Mouse (Mus musculus): Measurements from ENCODE around the gene Sod2. TPM values are rescaled to one million over a fixed set of nuclear protein-coding genes. Genes with fewer than 3 reads are reported as not detected.
"Not testable (repeated sequence)": the region's sequence is repeated elsewhere in the genome, so short reads cannot be mapped to it uniquely, and the experiment has no call there.

Sod2 gene
- 1,013 and 1,407 TPM in 2 replicates for polyA plus RNA-seq (2012; ENCODE audit: insufficient read depth, insufficient read length, missing spikeins)

- Histone ChIP-seq H3K4me3 (ENCODE audit: insufficient read depth, low read depth, low read length) (peak within 1 kb of the TSS; percentile 82), H3K27ac (replicated peaks; ENCODE audit: low read depth, low read length) (peak within 1 kb of the TSS; percentile 76)
- not testable (repeated sequence) for H3K4me1 ChIP-seq (ENCODE audit: control insufficient read depth, insufficient read depth, insufficient read length, low read length)
These were observed at the start of gene Sod2 for GRCm38 (mm10) chr17:13006546-13006945. Sod2 (plus strand) TSS chr17:13006846.

- H3K27ac ChIP-seq (replicated peaks; ENCODE audit: low read depth, low read length); H3K4me1 ChIP-seq (ENCODE audit: control insufficient read depth, insufficient read depth, insufficient read length, low read length); H3K4me3 ChIP-seq (ENCODE audit: insufficient read depth, low read depth, low read length): not testable (repeated sequence)
These were observed 47.3 kb upstream of the Sod2 start for GRCm38 (mm10) chr17:12959377-12959776.

- peaks cover 4% of the 10 kb centered on the region; the same call in 1 of the 2 replicates for H3K4me1 ChIP-seq (ENCODE audit: control insufficient read depth, insufficient read depth, insufficient read length, low read length)
- H3K27ac ChIP-seq (replicated peaks; ENCODE audit: low read depth, low read length): peak within 1 kb of the TSS; percentile 41
- peak within 1 kb of the TSS; percentile 87 for H3K4me3 ChIP-seq (ENCODE audit: insufficient read depth, low read depth, low read length)
These were observed 46.2 kb upstream of the Sod2 start, which contains the start of gene Acat2 for GRCm38 (mm10) chr17:12960331-12960873. Acat2 (minus strand) TSS chr17:12960747.

GRCm38 (mm10) chr17:12963476-12963875 lies 43.2 kb upstream of the Sod2 start:
- Histone ChIP-seq H3K4me3 (ENCODE audit: insufficient read depth, low read depth, low read length) (no peak overlapping the region), H3K4me1 (ENCODE audit: control insufficient read depth, insufficient read depth, insufficient read length, low read length) (peaks cover 4% of the 10 kb centered on the region; the same call in 1 of the 2 replicates), H3K27ac (replicated peaks; ENCODE audit: low read depth, low read length) (no peak overlapping the region)

GRCm38 (mm10) chr17:12967173-12967572 lies 39.5 kb upstream of the Sod2 start:
- no peak overlapping the region for H3K27ac ChIP-seq (replicated peaks; ENCODE audit: low read depth, low read length)
- H3K4me3 ChIP-seq (ENCODE audit: insufficient read depth, low read depth, low read length): no peak overlapping the region
- no peaks in the 10 kb centered on the region for H3K4me1 ChIP-seq (ENCODE audit: control insufficient read depth, insufficient read depth, insufficient read length, low read length)

- H3K4me1 ChIP-seq (ENCODE audit: control insufficient read depth, insufficient read depth, insufficient read length, low read length): no peaks in the 10 kb centered on the region
These were observed 32.8 kb upstream of the Sod2 start for GRCm38 (mm10) chr17:12973851-12974250.

GRCm38 (mm10) chr17:12978546-12978945 lies 28.1 kb upstream of the Sod2 start:
- Histone ChIP-seq H3K4me1 (ENCODE audit: control insufficient read depth, insufficient read depth, insufficient read length, low read length) (no peaks in the 10 kb centered on the region), H3K4me3 (ENCODE audit: insufficient read depth, low read depth, low read length) (no peak overlapping the region), H3K27ac (replicated peaks; ENCODE audit: low read depth, low read length) (no peak overlapping the region)

More at GRCm38 (mm10) chr17:12973851-12974250, 32.8 kb upstream of the Sod2 start:
- no peak overlapping the region for H3K4me3 ChIP-seq (ENCODE audit: insufficient read depth, low read depth, low read length)
- H3K27ac ChIP-seq (replicated peaks; ENCODE audit: low read depth, low read length): no peak overlapping the region

GRCm38 (mm10) chr17:12983988-12984387 lies 22.7 kb upstream of the Sod2 start:
- peaks cover 3% of the 10 kb centered on the region for H3K4me1 ChIP-seq (ENCODE audit: control insufficient read depth, insufficient read depth, insufficient read length, low read length)
- H3K4me3 ChIP-seq (ENCODE audit: insufficient read depth, low read depth, low read length): no peak overlapping the region
- H3K27ac ChIP-seq (replicated peaks; ENCODE audit: low read depth, low read length): no peak overlapping the region

GRCm38 (mm10) chr17:12988096-12988495 lies 18.6 kb upstream of the Sod2 start:
- not testable (repeated sequence) for H3K27ac ChIP-seq (replicated peaks; ENCODE audit: low read depth, low read length); H3K4me1 ChIP-seq (ENCODE audit: control insufficient read depth, insufficient read depth, insufficient read length, low read length); H3K4me3 ChIP-seq (ENCODE audit: insufficient read depth, low read depth, low read length)

GRCm38 (mm10) chr17:12990567-12991145 lies 16.0 kb upstream of the Sod2 start:
- H3K27ac ChIP-seq (replicated peaks; ENCODE audit: low read depth, low read length): no peak overlapping the region
- peaks cover 6% of the 10 kb centered on the region for H3K4me1 ChIP-seq (ENCODE audit: control insufficient read depth, insufficient read depth, insufficient read length, low read length)
- H3K4me3 ChIP-seq (ENCODE audit: insufficient read depth, low read depth, low read length): peak overlapping the region; percentile 99

GRCm38 (mm10) chr17:12991194-12991634 lies 15.4 kb upstream of the Sod2 start:
- peak overlapping the region; percentile 99 for H3K4me3 ChIP-seq (ENCODE audit: insufficient read depth, low read depth, low read length)
- peaks cover 6% of the 10 kb centered on the region for H3K4me1 ChIP-seq (ENCODE audit: control insufficient read depth, insufficient read depth, insufficient read length, low read length)
- H3K27ac ChIP-seq (replicated peaks; ENCODE audit: low read depth, low read length): peak overlapping the region; percentile 95; the same call in 1 of the 2 replicates

- Histone ChIP-seq H3K4me1 (ENCODE audit: control insufficient read depth, insufficient read depth, insufficient read length, low read length) (peaks cover 6% of the 10 kb centered on the region), H3K4me3 (ENCODE audit: insufficient read depth, low read depth, low read length) (peak overlapping the region; percentile 99)
These were observed 14.8 kb upstream of the Sod2 start for GRCm38 (mm10) chr17:12991635-12992358.

GRCm38 (mm10) chr17:12992470-12992991 lies 14.1 kb upstream of the Sod2 start:
- H3K4me3 ChIP-seq (ENCODE audit: insufficient read depth, low read depth, low read length): peak overlapping the region; percentile 99
- H3K4me1 ChIP-seq (ENCODE audit: control insufficient read depth, insufficient read depth, insufficient read length, low read length): peaks cover 6% of the 10 kb centered on the region
- H3K27ac ChIP-seq (replicated peaks; ENCODE audit: low read depth, low read length): peak overlapping the region; percentile 75

More at GRCm38 (mm10) chr17:12991635-12992358, 14.8 kb upstream of the Sod2 start:
- peak overlapping the region; percentile 95 for H3K27ac ChIP-seq (replicated peaks; ENCODE audit: low read depth, low read length)

GRCm38 (mm10) chr17:12994069-12994468 lies 12.6 kb upstream of the Sod2 start, which contains the start of gene Wtap:
Wtap (minus strand) TSS chr17:12994169.
- Histone ChIP-seq H3K27ac (replicated peaks; ENCODE audit: low read depth, low read length) (no peak within 1 kb of the TSS), H3K4me1 (ENCODE audit: control insufficient read depth, insufficient read depth, insufficient read length, low read length) (peaks cover 3% of the 10 kb centered on the region), H3K4me3 (ENCODE audit: insufficient read depth, low read depth, low read length) (peak within 1 kb of the TSS; percentile 99)

- Histone ChIP-seq H3K4me1 (ENCODE audit: control insufficient read depth, insufficient read depth, insufficient read length, low read length) (no peaks in the 10 kb centered on the region; the same call in 1 of the 2 replicates), H3K27ac (replicated peaks; ENCODE audit: low read depth, low read length) (no peak overlapping the region), H3K4me3 (ENCODE audit: insufficient read depth, low read depth, low read length) (no peak overlapping the region)
These were observed 10.3 kb upstream of the Sod2 start for GRCm38 (mm10) chr17:12996345-12996744.

All from brown adipose tissue, adult 24 weeks (tissue).